Mouse (Mus musculus) layer of hippocampus, postnatal 14 days (tissue): ENCODE measurements around the gene Adamts7. TPM values are rescaled to one million over a fixed set of nuclear protein-coding genes. Genes with fewer than 3 reads are reported as not detected.

Experiments
- DNase-seq, 2 experiments: peaks; one replicate each; pipeline ENCODE4 v3.0.0; 2021 to 2022; ENCODE audit warnings: low spot score in 2 of 2, mixed read lengths in 1 of 2
- total RNA-seq, 2 experiments: library from RNA; stranded (reverse); gene quantifications; 2 replicates each; pipeline ENCODE4 v1.2.3; 2021

The Adamts7 gene
- total RNA-seq, 2 experiments from 2014 or later = 1.3 to 1.5 TPM

- DNase-seq = no peak
Observed at GRCm38 (mm10) chr9:90253181-90253580, 90.3 kb downstream of the Adamts7 start.

GRCm38 (mm10) chr9:90255844-90256405 lies 93.1 kb downstream of the Adamts7 start:
- no peak for DNase-seq

GRCm38 (mm10) chr9:90257220-90257619 lies 94.4 kb downstream of the Adamts7 start:
- no peak for DNase-seq

Other genes starting within 250 kb of the Adamts7 start
- 10 to 100 TPM; 19.0 to 25.6 TPM for gene Ctsh, start 108.9 kb upstream of the Adamts7 start, total RNA-seq
- gene Morf4l1, start 48.3 kb upstream of the Adamts7 start, total RNA-seq = 100 to 1,000 TPM; 364 to 379 TPM
- gene Tbc1d2b, start 107.7 kb downstream of the Adamts7 start, total RNA-seq = 10 to 100 TPM in 1 of 2 experiments, 1 to 10 TPM in 1; 8.8 to 13.6 TPM